Mouse (Mus musculus) midbrain, embryonic 16.5 days (tissue): ENCODE measurements around the gene Gab1. TPM values are rescaled to one million over a fixed set of nuclear protein-coding genes. Genes with fewer than 3 reads are reported as not detected.

Experiments used
- ATAC-seq: fragments of 200-750 bp; cut with Nextera tagmentation; 2 replicates; pipeline ENCODE4 v1.8.0; 2017; ENCODE audit warnings: moderate TSS enrichment
- H3K27ac ChIP-seq: fragments of 300-500 bp; sonication (generic); 2 replicates; pipeline ENCODE4 v1.5.1; 2014; ENCODE audit warnings: mild to moderate bottlenecking, low read length, mixed read lengths
- H3K27me3 ChIP-seq: fragments of 300-500 bp; sonication (generic); 2 replicates; pipeline ENCODE4 v1.6.1; 2014; ENCODE audit warnings: low read depth, low read length, mixed read lengths; ENCODE audit not compliant: control insufficient read depth, insufficient read depth
- H3K36me3 ChIP-seq: fragments of 300-500 bp; sonication (generic); 2 replicates; pipeline ENCODE4 v1.6.1; 2014; ENCODE audit warnings: mild to moderate bottlenecking, low read length, moderate library complexity, mixed read lengths; ENCODE audit not compliant: control insufficient read depth, insufficient read depth
- H3K4me1 ChIP-seq: fragments of 300-500 bp; sonication (generic); 2 replicates; pipeline ENCODE4 v1.6.1; 2014; ENCODE audit warnings: mild to moderate bottlenecking, low read length, mixed read lengths; ENCODE audit not compliant: control insufficient read depth, insufficient read depth
- H3K4me2 ChIP-seq: fragments of 300-500 bp; sonication (generic); 2 replicates; pipeline ENCODE4 v1.6.1; 2014; ENCODE audit warnings: mild to moderate bottlenecking, low read length, mixed read lengths
- H3K4me3 ChIP-seq: fragments of 300-500 bp; sonication (generic); 2 replicates; pipeline ENCODE4 v1.5.1; 2014; ENCODE audit warnings: low read depth, mild to moderate bottlenecking, low read length, moderate library complexity, mixed read lengths
- H3K9ac ChIP-seq: fragments of 300-500 bp; sonication (generic); 2 replicates; pipeline ENCODE4 v1.6.1; 2014; ENCODE audit warnings: low read depth, low read length, mixed read lengths
- H3K9me3 ChIP-seq: fragments of 300-500 bp; sonication (generic); replicated peaks from 2 replicates; pipeline ENCODE4 v1.6.1; 2014; ENCODE audit warnings: mild to moderate bottlenecking, low read length, mixed read lengths; ENCODE audit not compliant: control insufficient read depth, poor library complexity, severe bottlenecking
- WGBS: fragments of 180-500 bp; shearing (Covaris S2); extraction: QIAGEN DNeasy Blood & Tissue Kit; methylation state at CpG from one replicate; pipeline ENCODE4 v1.1.7; 2014; 5-methylcytosine and 5-hydroxymethylcytosine counted together
- polyA plus RNA-seq: library from polyadenylated mRNA; unstranded; fragments of >200 nt; fragmentation: Nextera tagmentation; extraction: Ambion mirVana; gene quantifications from 2 replicates; pipeline ENCODE4 v1.2.1, GENCODE M21; 2015

Gab1 gene
- polyA plus RNA-seq, 1 experiment from 2014 or later, result 7.6 TPM

DNA sequence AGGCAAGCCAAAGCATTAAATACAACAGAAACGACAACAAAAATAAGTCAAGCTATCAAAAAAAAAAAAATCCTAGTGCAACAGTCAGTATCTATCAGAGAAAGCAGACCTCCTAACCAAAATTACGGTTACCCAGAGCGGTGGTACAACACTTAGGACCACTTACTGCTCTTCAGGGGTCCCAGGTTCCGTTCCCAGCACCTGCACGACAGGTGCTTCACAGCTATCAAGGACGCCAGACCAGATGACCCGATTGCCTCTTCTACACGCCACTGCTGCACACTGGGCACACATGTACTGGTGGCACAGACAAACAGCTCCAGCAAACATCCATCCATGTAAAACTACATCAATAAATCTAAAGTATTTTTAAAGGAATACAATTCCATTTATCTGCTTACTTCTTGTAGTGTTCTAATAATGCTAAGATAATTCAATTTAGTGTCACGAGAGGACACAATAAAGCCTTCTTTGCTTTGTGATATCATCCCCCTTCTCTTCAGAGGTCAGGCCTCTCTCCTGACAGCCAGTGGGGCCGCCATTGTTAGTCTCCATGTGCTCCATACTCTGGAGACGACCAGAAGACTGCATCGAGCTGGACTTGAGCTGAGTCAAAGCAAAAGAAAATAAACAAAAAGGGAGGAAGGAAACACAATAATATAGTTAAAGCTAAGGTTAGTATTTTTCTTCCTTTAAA lies 12.2 kb downstream of the Gab1 start:
- Histone ChIP-seq H3K27me3 (no peaks in the 10 kb centered on the region), H3K4me3 (no peak overlapping the region), H3K9ac (no peak overlapping the region), H3K4me2 (no peak overlapping the region), H3K4me1 (peaks cover 5% of the 10 kb centered on the region; the same call in 1 of the 2 replicates), H3K9me3 (no peaks in the 10 kb centered on the region), H3K27ac (no peak overlapping the region), H3K36me3 (no peaks in the 10 kb centered on the region)
- ATAC-seq, result no peak
- WGBS, result 86% methylated on average over 12 of the region's 12 CpGs

DNA sequence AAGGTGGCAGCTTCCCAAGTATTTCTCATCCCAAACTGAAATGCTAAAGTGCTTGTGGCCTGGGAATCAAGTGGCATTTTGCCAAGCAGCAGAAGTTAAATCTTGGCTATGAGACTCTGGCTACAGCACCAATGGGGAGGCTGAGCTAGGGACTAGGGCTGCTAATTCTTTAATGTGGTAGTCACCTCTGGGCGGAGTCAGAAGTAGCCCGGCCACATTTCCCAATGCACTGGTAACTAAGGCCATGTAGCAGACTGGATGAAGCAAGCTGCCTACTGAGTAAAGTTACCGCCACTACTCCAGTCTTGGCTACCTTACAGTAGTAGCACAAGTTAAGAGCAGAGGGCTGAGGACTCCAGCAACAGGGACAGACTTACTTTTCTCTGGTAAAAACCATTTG lies 12.7 kb downstream of the Gab1 start:
- Histone ChIP-seq H3K4me1 (peaks cover 5% of the 10 kb centered on the region; the same call in 1 of the 2 replicates), H3K9ac (no peak overlapping the region), H3K36me3 (no peaks in the 10 kb centered on the region), H3K4me2 (no peak overlapping the region), H3K9me3 (no peaks in the 10 kb centered on the region), H3K27ac (no peak overlapping the region), H3K4me3 (no peak overlapping the region), H3K27me3 (no peaks in the 10 kb centered on the region)
- 86% methylated on average over 3 of the region's 3 CpGs for WGBS
- no peak for ATAC-seq

- WGBS, result 67% methylated on average over 8 of the region's 8 CpGs
- Histone ChIP-seq H3K9me3 (no peaks in the 10 kb centered on the region), H3K4me3 (no peak overlapping the region), H3K9ac (no peak overlapping the region), H3K4me1 (peaks cover 5% of the 10 kb centered on the region; the same call in 1 of the 2 replicates), H3K27ac (no peak overlapping the region; the same call in 1 of the 2 replicates), H3K4me2 (no peak overlapping the region), H3K27me3 (no peaks in the 10 kb centered on the region), H3K36me3 (no peaks in the 10 kb centered on the region)
- peak; percentile 47; the same call in 1 of the 2 replicates for ATAC-seq
Observed at GRCm38 (mm10) chr8:80865181-80865784, 15.0 kb downstream of the Gab1 start.

GRCm38 (mm10) chr8:80863393-80863792 lies 16.9 kb downstream of the Gab1 start:
- ATAC-seq, result no peak
- Histone ChIP-seq H3K27ac (no peak overlapping the region), H3K27me3 (no peaks in the 10 kb centered on the region), H3K36me3 (no peaks in the 10 kb centered on the region), H3K4me3 (no peak overlapping the region), H3K4me2 (no peak overlapping the region), H3K9me3 (no peaks in the 10 kb centered on the region), H3K4me1 (0 out of 2 replicates have a peak, but pooled peaks cover 2% of the 10 kb centered on the region), H3K9ac (no peak overlapping the region)
- whole genome bisulfite sequencing, result 90% methylated on average over 5 of the region's 5 CpGs

GRCm38 (mm10) chr8:80859180-80859775 lies 21.0 kb downstream of the Gab1 start:
- 99% methylated on average over 26 of the region's 26 CpGs for WGBS
- Histone ChIP-seq H3K9ac (no peak overlapping the region), H3K36me3 (no peaks in the 10 kb centered on the region), H3K4me3 (no peak overlapping the region), H3K27me3 (no peaks in the 10 kb centered on the region), H3K4me2 (no peak overlapping the region), H3K4me1 (no peaks in the 10 kb centered on the region), H3K9me3 (no peaks in the 10 kb centered on the region), H3K27ac (no peak overlapping the region)
- no peak for ATAC-seq

DNA sequence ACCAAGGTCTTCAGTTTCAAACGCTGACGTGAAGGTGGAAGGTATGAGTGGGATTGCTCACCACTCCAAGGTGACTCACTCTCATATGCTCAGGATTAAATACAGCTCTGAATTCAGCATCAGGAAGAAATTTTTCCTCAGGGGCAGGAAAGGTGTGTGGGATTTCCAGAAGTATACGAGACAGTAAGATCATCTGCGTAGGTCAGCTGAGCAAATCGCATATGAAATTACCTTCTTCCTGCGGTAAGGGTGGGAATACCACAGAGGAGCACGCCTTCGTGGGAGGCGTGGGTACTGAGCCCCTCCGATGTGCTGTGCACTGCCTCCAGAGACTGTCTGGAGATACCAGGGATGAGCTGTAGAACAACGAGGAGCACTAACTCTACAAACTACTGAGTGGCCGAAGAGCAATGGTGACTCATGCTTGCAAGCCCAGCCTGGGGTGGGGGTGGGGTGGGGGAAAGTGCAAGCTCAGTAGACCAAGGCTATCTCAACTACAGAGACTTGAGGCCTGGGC lies 22.4 kb downstream of the Gab1 start:
- H3K27me3 ChIP-seq, result no peaks in the 10 kb centered on the region
- H3K4me2 ChIP-seq, result no peak overlapping the region
- no peaks in the 10 kb centered on the region for H3K9me3 ChIP-seq
- no peak for ATAC-seq
- peaks cover 4% of the 10 kb centered on the region; the same call in 1 of the 2 replicates for H3K4me1 ChIP-seq
- H3K36me3 ChIP-seq, result no peaks in the 10 kb centered on the region
- no peak overlapping the region for H3K27ac ChIP-seq
- H3K9ac ChIP-seq, result no peak overlapping the region
- WGBS, result 94% methylated on average over 12 of the region's 12 CpGs
- no peak overlapping the region for H3K4me3 ChIP-seq

GRCm38 (mm10) chr8:80857128-80857527 lies 23.2 kb downstream of the Gab1 start:
- H3K4me1 ChIP-seq, result peaks cover 4% of the 10 kb centered on the region; the same call in 1 of the 2 replicates
- no peaks in the 10 kb centered on the region for H3K27me3 ChIP-seq
- no peaks in the 10 kb centered on the region for H3K36me3 ChIP-seq
- H3K27ac ChIP-seq, result no peak overlapping the region
- 72% methylated on average over 3 of the region's 3 CpGs for WGBS
- ATAC-seq, result no peak
- H3K4me2 ChIP-seq, result no peak overlapping the region
- H3K9ac ChIP-seq, result no peak overlapping the region
- no peaks in the 10 kb centered on the region for H3K9me3 ChIP-seq
- H3K4me3 ChIP-seq, result no peak overlapping the region

DNA sequence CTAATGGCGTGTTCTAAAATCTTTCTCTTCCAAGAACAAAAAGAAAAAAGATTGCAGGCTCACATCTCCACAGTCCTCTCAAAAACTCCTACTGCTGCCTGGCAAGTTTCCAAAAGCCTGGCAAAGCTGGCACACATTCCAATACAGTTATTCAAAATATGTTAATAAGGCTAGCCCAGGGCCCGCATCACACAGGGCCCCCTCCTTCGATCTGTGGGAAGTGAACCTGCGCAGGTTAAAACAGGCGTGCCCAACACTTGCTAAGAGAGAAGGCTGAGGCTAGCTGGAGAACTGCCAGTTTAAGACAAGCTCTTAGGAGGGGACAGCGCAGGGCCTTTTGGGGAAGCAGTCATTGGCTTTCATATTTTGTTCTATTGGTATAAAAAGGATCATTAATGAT lies 23.7 kb downstream of the Gab1 start:
- Histone ChIP-seq H3K4me1 (peaks cover 4% of the 10 kb centered on the region; the same call in 1 of the 2 replicates), H3K27ac (no peak overlapping the region), H3K9me3 (no peaks in the 10 kb centered on the region), H3K4me2 (no peak overlapping the region), H3K9ac (no peak overlapping the region), H3K27me3 (no peaks in the 10 kb centered on the region), H3K36me3 (no peaks in the 10 kb centered on the region), H3K4me3 (no peak overlapping the region)
- ATAC-seq, result peak; percentile 65; the same call in 1 of the 2 replicates
- 54% methylated on average over 6 of the region's 6 CpGs for WGBS

DNA sequence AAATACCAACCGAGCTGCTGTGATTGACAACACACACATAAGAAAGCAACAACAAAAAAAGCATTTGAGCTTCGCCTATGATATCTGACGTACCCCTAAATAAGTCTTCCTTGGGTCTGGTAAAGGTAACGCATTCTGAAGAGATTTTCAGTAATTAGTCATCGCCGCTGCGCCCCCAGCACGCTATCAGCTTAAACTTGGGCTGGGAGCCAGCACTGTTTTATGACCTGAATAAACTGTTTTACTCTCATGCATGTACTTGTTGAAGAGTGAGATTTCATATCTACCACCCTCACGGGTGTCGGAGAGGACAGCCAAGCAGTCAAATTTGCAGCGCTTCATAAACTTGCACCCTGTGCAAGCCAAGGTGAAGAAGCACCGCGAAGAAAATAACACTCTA lies 26.7 kb downstream of the Gab1 start:
- no peaks in the 10 kb centered on the region for H3K36me3 ChIP-seq
- H3K9me3 ChIP-seq, result no peaks in the 10 kb centered on the region
- peaks cover 4% of the 10 kb centered on the region; the same call in 1 of the 2 replicates for H3K4me1 ChIP-seq
- no peak for ATAC-seq
- no peak overlapping the region for H3K9ac ChIP-seq
- H3K27ac ChIP-seq, result no peak overlapping the region
- no peaks in the 10 kb centered on the region for H3K27me3 ChIP-seq
- H3K4me2 ChIP-seq, result no peak overlapping the region
- 76% methylated on average over 13 of the region's 13 CpGs for WGBS
- no peak overlapping the region for H3K4me3 ChIP-seq
